Mouse (Mus musculus) stomach, postnatal 0 days (tissue): ENCODE measurements around the gene Ifnab. TPM values are rescaled to one million over a fixed set of nuclear protein-coding genes. Genes with fewer than 3 reads are reported as not detected.
A peak's percentile ranks its signal among the peaks of the same experiment; 100 is the strongest.

ENCODE experiments used
- ATAC-seq: fragments of 200-750 bp; cut with Nextera tagmentation; 2 replicates; pipeline ENCODE4 v1.8.0; 2017; ENCODE audit not compliant: low FRiP score, low TSS enrichment
- DNase-seq: peaks from one replicate; pipeline ENCODE4 v3.0.0-alpha.2; 2016; ENCODE audit warnings: low spot score
- H3K27ac ChIP-seq: fragments of 300-500 bp; sonication (generic); replicated peaks from 2 replicates; pipeline ENCODE4 v1.5.1; 2014; ENCODE audit warnings: mild to moderate bottlenecking, control low read depth
- H3K27me3 ChIP-seq: fragments of 300-500 bp; sonication (generic); 2 replicates; pipeline ENCODE4 v1.6.1; 2014; ENCODE audit warnings: low read length; ENCODE audit not compliant: control insufficient read depth, insufficient read depth
- H3K36me3 ChIP-seq: fragments of 300-500 bp; sonication (generic); 2 replicates; pipeline ENCODE4 v1.6.1; 2014; ENCODE audit warnings: low read length, mixed read lengths; ENCODE audit not compliant: control insufficient read depth, insufficient read depth
- H3K4me1 ChIP-seq: fragments of 300-500 bp; sonication (generic); replicated peaks from 2 replicates; pipeline ENCODE4 v1.6.1; 2014; ENCODE audit warnings: antibody characterized with exemption; ENCODE audit not compliant: control insufficient read depth, insufficient read depth
- H3K4me2 ChIP-seq: fragments of 300-500 bp; sonication (generic); replicated peaks from 2 replicates; pipeline ENCODE4 v1.6.1; 2014; ENCODE audit warnings: low read depth, mild to moderate bottlenecking, control low read depth, moderate library complexity
- H3K4me3 ChIP-seq: fragments of 300-500 bp; sonication (generic); 2 replicates; pipeline ENCODE4 v1.5.1; 2014; ENCODE audit warnings: low read depth, low read length, control low read depth
- H3K9ac ChIP-seq: fragments of 300-500 bp; sonication (generic); 2 replicates; pipeline ENCODE4 v1.6.1; 2014; ENCODE audit warnings: mild to moderate bottlenecking, low read length, control low read depth, mixed read lengths
- H3K9me3 ChIP-seq: fragments of 300-500 bp; sonication (generic); 2 replicates; pipeline ENCODE4 v1.6.1; 2016; ENCODE audit warnings: low read length; ENCODE audit not compliant: control insufficient read depth
- CTCF ChIP-seq: IDR thresholded peaks from 2 replicates; pipeline ENCODE4 v1.5.1; 2016; ENCODE audit warnings: antibody characterized with exemption, low read depth, mild to moderate bottlenecking, moderate library complexity
- EP300 ChIP-seq: optimal IDR thresholded peaks from 2 replicates; pipeline ENCODE3; 2016; ENCODE audit warnings: antibody characterized with exemption
- WGBS: fragments of 180-500 bp; shearing (Covaris S2); extraction: QIAGEN DNeasy Blood & Tissue Kit; methylation state at CpG from one replicate; pipeline ENCODE4 v1.1.7; 2014; 5-methylcytosine and 5-hydroxymethylcytosine counted together
- polyA plus RNA-seq: library from polyadenylated mRNA; unstranded; fragments of >200 nt; fragmentation: Nextera tagmentation; extraction: Ambion mirVana; gene quantifications from 2 replicates; pipeline ENCODE4 v1.2.1, GENCODE M21; 2015

Ifnab gene
- polyA plus RNA-seq, 1 experiment from 2014 or later = not detected

DNA sequence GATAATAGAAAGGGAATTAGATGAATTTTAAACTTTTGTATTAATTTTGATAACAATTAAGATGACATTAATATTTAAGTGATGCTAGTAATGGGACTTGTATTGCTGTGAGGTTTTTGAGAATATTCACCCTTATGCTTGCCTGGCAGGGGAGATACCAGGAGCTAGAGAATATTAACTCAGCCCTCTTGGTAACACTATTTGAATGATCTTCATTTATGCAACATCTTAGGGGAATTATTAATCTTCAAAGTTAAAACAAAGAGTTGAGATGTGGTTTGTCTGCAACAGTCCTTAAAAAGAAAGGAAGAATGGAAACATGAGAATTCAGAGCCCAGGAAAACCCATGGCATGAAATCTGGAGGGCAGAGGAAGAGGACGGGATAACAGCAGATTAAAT, 8.1 kb upstream of the Ifnab start:
- WGBS = 70% methylated on average over 1 of the region's 1 CpGs
- no peak for ATAC-seq
- TF ChIP-seq CTCF = no peak
- TF ChIP-seq EP300 = no peak

DNA sequence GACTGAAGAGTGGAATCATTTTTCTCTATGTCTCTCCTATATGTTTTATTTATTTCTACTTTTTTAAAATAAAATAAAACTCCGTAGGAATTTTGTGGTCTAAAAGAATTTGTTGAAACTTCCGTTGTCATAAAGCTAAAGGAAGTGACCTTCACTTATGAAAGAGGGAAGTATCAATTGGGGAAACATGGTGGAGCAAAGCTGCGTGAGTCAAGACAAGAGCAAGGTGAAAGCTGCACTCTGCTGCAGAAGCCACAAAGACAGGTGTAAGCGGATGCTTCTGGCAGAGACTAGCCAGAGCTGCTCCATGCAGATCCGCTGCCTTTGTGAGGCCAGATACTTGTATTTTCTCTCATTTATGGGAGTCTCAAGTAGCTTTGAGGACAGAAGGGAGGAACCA, 7.6 kb upstream of the Ifnab start:
- H3K9me3 ChIP-seq = no peaks in the 10 kb centered on the region
- H3K9ac ChIP-seq = no peak overlapping the region
- ATAC-seq (no peak), DNase-seq (no peak)
- no peaks in the 10 kb centered on the region for H3K36me3 ChIP-seq
- TF ChIP-seq EP300 (no peak), CTCF (no peak)
- H3K27me3 ChIP-seq = no peaks in the 10 kb centered on the region
- no peaks in the 10 kb centered on the region for H3K4me1 ChIP-seq
- no peak overlapping the region for H3K27ac ChIP-seq
- H3K4me3 ChIP-seq = no peak overlapping the region
- H3K4me2 ChIP-seq = no peak overlapping the region
- 76% methylated on average over 5 of the region's 5 CpGs for WGBS

More for the DNA sequence above, 8.1 kb upstream of the Ifnab start:
- Histone ChIP-seq H3K9me3 (no peaks in the 10 kb centered on the region), H3K27ac (no peak overlapping the region), H3K4me1 (no peaks in the 10 kb centered on the region), H3K36me3 (no peaks in the 10 kb centered on the region), H3K4me3 (no peak overlapping the region), H3K27me3 (no peaks in the 10 kb centered on the region), H3K4me2 (no peak overlapping the region), H3K9ac (no peak overlapping the region)
- no peak for DNase-seq

DNA sequence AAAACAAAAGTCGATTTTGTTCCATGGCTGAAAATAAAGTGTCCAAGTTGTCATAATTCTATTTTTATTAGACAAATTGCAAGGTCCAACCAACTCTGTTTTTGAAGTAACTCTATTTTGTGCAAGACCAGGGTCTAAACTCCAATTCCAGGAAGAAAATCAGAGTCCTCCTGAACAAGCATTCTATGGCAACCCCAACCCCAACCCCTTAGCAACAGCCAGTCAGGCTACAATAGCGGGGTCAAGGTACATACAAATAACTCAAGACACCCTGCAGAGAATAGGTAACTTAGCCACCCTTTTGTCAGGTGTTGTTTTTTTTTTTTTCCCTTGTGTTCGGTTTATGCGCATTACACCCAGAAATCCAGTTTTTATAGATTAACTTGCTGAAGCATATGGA, 6.6 kb upstream of the Ifnab start:
- H3K4me1 ChIP-seq = no peaks in the 10 kb centered on the region
- H3K36me3 ChIP-seq = no peaks in the 10 kb centered on the region
- no peak overlapping the region for H3K4me3 ChIP-seq
- TF ChIP-seq CTCF = no peak
- no peak for TF ChIP-seq EP300
- 80% methylated on average over 4 of the region's 4 CpGs for whole genome bisulfite sequencing
- no peak overlapping the region for H3K9ac ChIP-seq
- no peak overlapping the region for H3K27ac ChIP-seq
- DNase-seq = no peak
- no peaks in the 10 kb centered on the region for H3K27me3 ChIP-seq
- no peaks in the 10 kb centered on the region for H3K9me3 ChIP-seq
- ATAC-seq = no peak
- no peak overlapping the region for H3K4me2 ChIP-seq

DNA sequence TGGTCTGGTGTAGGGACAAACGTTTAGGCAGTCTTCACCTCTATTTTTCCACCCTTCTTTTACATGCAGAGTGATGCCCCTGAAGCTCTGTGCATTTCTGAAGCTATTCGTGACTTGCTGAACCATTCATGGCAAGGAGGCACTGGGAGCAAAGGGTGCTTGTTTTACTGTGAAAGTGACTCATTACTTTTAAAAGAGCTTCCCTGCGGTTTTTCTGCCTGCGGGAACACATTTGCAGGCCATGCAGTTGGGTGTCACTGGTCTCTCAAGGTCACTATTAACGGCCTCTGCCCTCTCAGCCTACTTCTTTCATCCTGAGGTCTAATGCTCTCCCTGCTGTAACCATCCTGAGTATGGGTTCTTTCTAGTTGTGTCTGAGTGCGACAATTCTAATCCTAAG, 5.9 kb upstream of the Ifnab start:
- no peak overlapping the region for H3K4me3 ChIP-seq
- WGBS = 52% methylated on average over 6 of the region's 6 CpGs
- DNase-seq (no peak), ATAC-seq (no peak)
- no peak overlapping the region for H3K27ac ChIP-seq
- no peaks in the 10 kb centered on the region for H3K27me3 ChIP-seq
- H3K9me3 ChIP-seq = no peaks in the 10 kb centered on the region
- TF ChIP-seq EP300 (no peak), CTCF (no peak)
- no peaks in the 10 kb centered on the region for H3K4me1 ChIP-seq
- H3K36me3 ChIP-seq = no peaks in the 10 kb centered on the region
- no peak overlapping the region for H3K4me2 ChIP-seq
- no peak overlapping the region for H3K9ac ChIP-seq

DNA sequence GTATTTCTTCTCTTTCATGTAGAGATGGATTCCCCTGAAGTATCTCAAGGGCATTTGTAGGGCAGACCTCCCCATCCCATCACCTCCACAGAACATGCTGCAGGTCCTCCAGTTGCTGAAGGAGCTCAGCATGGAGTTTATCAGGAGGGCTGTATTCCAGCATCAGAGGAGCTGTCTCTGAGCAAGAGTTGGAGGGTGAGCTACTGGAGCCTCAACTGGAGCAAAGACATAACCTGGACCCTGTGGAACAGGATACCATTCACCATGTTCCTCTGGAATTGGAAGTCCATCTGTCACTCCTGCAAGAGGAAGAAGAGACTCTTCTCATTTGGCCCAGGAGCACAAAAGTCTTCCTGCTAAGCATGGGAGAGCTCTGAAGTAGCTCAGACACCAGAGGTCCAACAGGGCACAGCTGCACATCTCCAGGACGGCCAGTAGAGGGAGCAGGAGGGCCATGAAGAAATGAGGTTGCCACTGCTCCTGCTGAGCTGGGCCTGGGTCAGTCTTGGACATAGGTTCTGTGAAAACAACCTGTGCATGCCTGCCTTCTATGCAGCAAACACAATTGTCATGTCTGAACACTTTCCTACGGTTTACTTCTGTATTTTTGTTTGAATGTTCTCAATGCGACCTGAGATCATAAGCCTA, 5.2 kb upstream of the Ifnab start:
- whole genome bisulfite sequencing = 20% methylated on average over 3 of the region's 3 CpGs

DNA sequence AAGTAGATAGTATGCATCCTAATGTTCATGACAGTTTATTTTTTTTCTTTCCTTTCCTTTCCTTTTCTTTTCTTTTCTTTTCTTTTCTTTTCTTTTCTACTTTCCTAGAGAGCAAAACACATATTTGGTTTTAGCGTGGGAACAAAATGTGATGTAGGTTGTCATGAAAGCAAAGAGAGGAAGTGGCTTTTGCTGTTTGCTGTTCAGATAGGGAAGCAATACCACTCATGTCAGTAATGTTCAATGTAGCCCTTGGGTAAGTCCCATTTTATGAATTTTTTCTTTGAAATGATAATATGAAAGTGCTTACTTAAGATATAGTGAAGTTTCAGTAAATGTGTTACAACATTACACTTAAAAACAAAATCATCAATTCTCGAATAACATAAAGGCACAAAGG, 2.2 kb upstream of the Ifnab start:
- Histone ChIP-seq H3K9me3 (no peaks in the 10 kb centered on the region), H3K9ac (no peak overlapping the region), H3K27ac (no peak overlapping the region), H3K27me3 (no peaks in the 10 kb centered on the region), H3K4me3 (no peak overlapping the region), H3K4me1 (no peaks in the 10 kb centered on the region), H3K4me2 (no peak overlapping the region), H3K36me3 (no peaks in the 10 kb centered on the region)
- 74% methylated on average over 2 of the region's 2 CpGs for WGBS
- no peak for TF ChIP-seq CTCF
- TF ChIP-seq EP300 = no peak
- ATAC-seq (no peak), DNase-seq (no peak)

More for the DNA sequence above, 5.2 kb upstream of the Ifnab start:
- H3K9ac ChIP-seq = no peak overlapping the region
- H3K27me3 ChIP-seq = no peaks in the 10 kb centered on the region
- peak; percentile 79 for ATAC-seq
- H3K36me3 ChIP-seq = no peaks in the 10 kb centered on the region
- no peaks in the 10 kb centered on the region for H3K9me3 ChIP-seq
- peak; percentile 82 for DNase-seq
- H3K4me3 ChIP-seq = no peak overlapping the region
- no peak for TF ChIP-seq EP300
- peak; percentile 99 for TF ChIP-seq CTCF
- no peak overlapping the region for H3K4me2 ChIP-seq
- H3K27ac ChIP-seq = no peak overlapping the region
- H3K4me1 ChIP-seq = no peaks in the 10 kb centered on the region
